Mouse (Mus musculus): ENCODE measurements around the gene Cdh22. TPM values are rescaled to one million over a fixed set of nuclear protein-coding genes. Genes with fewer than 3 reads are reported as not detected.

Cdh22 gene
- polyA plus RNA-seq, 1 experiment from 2014 or later, result 0.90 TPM

- Histone ChIP-seq H3K4me1 (replicated peaks) (peaks cover 4% of the 10 kb centered on the region; the same call in 1 of the 2 replicates), H3K9me3 (no peaks in the 10 kb centered on the region), H3K36me3 (no peaks in the 10 kb centered on the region), H3K27ac (no peak overlapping the region), H3K4me2 (no peak overlapping the region), H3K9ac (replicated peaks) (no peak overlapping the region), H3K27me3 (peaks cover 99% of the 10 kb centered on the region), H3K4me3 (replicated peaks) (no peak overlapping the region)
- ATAC-seq (ENCODE audit: insufficient number of reproducible peaks, insufficient read depth, low FRiP score, low TSS enrichment, low read depth), result no peak
- 70% methylated on average over 16 of the region's 16 CpGs for WGBS
Measured at GRCm38 (mm10) chr2:165105513-165106079, 129.1 kb downstream of the Cdh22 start.

GRCm38 (mm10) chr2:165102920-165103319 is 131.7 kb downstream of the Cdh22 start:
- 70% methylated on average over 3 of the region's 3 CpGs for WGBS
- no peak for ATAC-seq (ENCODE audit: insufficient number of reproducible peaks, insufficient read depth, low FRiP score, low TSS enrichment, low read depth)
- peaks cover 98% of the 10 kb centered on the region for H3K27me3 ChIP-seq

DNA sequence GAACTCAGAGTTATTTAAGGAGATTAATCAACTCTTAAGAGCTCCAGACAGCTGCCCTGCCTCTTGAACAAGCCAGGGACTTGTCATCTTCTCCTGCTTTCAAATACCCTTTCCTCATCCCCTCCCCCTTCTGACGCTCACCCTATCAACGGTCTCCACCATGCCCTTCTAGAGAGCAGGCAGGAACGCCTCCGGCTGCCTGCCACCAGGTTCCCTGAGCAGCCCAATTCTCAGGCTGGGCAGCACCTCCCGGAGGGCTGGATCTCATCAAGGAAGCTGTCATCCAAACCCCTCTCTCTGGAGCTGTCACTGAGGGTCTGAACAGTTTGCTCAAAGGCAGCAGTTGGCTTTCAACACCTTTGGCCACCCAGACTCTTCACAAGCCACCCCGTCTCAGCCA is 133.9 kb downstream of the Cdh22 start:
- 3% methylated on average over 6 of the region's 6 CpGs for WGBS
- H3K27me3 ChIP-seq, result peaks cover 98% of the 10 kb centered on the region

More at GRCm38 (mm10) chr2:165102920-165103319, 131.7 kb downstream of the Cdh22 start:
- no peaks in the 10 kb centered on the region for H3K36me3 ChIP-seq
- H3K4me1 ChIP-seq (replicated peaks), result peaks cover 4% of the 10 kb centered on the region; the same call in 1 of the 2 replicates
- no peak overlapping the region for H3K4me2 ChIP-seq
- no peak overlapping the region for H3K4me3 ChIP-seq (replicated peaks)
- no peak overlapping the region for H3K9ac ChIP-seq (replicated peaks)
- no peak overlapping the region for H3K27ac ChIP-seq
- no peaks in the 10 kb centered on the region for H3K9me3 ChIP-seq

GRCm38 (mm10) chr2:165098861-165099260 is 135.8 kb downstream of the Cdh22 start:
- Histone ChIP-seq H3K4me3 (replicated peaks) (no peak overlapping the region), H3K27me3 (peaks cover 93% of the 10 kb centered on the region), H3K27ac (no peak overlapping the region), H3K9ac (replicated peaks) (no peak overlapping the region), H3K4me2 (no peak overlapping the region), H3K4me1 (replicated peaks) (peaks cover 35% of the 10 kb centered on the region), H3K36me3 (no peaks in the 10 kb centered on the region), H3K9me3 (no peaks in the 10 kb centered on the region)
- ATAC-seq (ENCODE audit: insufficient number of reproducible peaks, insufficient read depth, low FRiP score, low TSS enrichment, low read depth), result no peak
- 84% methylated on average over 3 of the region's 3 CpGs for WGBS

More for the DNA sequence above, 133.9 kb downstream of the Cdh22 start:
- no peak overlapping the region for H3K4me3 ChIP-seq (replicated peaks)
- H3K4me1 ChIP-seq (replicated peaks), result peaks cover 24% of the 10 kb centered on the region
- H3K9me3 ChIP-seq, result no peaks in the 10 kb centered on the region
- ATAC-seq (ENCODE audit: insufficient number of reproducible peaks, insufficient read depth, low FRiP score, low TSS enrichment, low read depth), result no peak
- H3K9ac ChIP-seq (replicated peaks), result no peak overlapping the region
- H3K27ac ChIP-seq, result no peak overlapping the region
- no peak overlapping the region for H3K4me2 ChIP-seq
- no peaks in the 10 kb centered on the region for H3K36me3 ChIP-seq

DNA sequence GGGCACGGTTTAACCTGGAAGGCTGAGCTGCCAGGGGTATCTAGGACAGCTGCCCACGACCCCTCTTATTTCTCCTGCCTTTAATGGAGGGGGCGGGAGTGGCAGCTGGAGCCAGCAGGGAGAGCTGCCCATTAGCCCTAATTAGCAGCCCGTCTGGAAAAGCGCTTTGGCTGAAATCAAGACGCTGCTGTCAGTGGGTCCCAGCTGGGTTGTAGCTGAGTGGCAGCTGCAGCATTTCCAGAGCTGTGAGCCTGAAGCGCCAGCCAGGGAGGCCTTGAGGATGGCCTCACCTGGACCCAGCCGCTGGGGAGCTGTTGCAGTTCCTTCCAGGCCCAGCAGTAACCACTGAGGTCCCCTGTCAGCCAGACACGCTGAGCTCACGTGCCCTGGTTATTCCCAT is 138.3 kb downstream of the Cdh22 start:
- Histone ChIP-seq H3K36me3 (no peaks in the 10 kb centered on the region), H3K27ac (no peak overlapping the region), H3K4me3 (replicated peaks) (no peak overlapping the region), H3K4me1 (replicated peaks) (peaks cover 35% of the 10 kb centered on the region), H3K27me3 (peaks cover 80% of the 10 kb centered on the region), H3K9ac (replicated peaks) (no peak overlapping the region), H3K4me2 (no peak overlapping the region), H3K9me3 (no peaks in the 10 kb centered on the region)
- ATAC-seq (ENCODE audit: insufficient number of reproducible peaks, insufficient read depth, low FRiP score, low TSS enrichment, low read depth), result no peak
- 12% methylated on average over 10 of the region's 10 CpGs for WGBS

- peaks cover 28% of the 10 kb centered on the region for H3K4me1 ChIP-seq (replicated peaks)
- WGBS, result 38% methylated on average over 7 of the region's 7 CpGs
- no peak overlapping the region for H3K9ac ChIP-seq (replicated peaks)
- no peak for ATAC-seq (ENCODE audit: insufficient number of reproducible peaks, insufficient read depth, low FRiP score, low TSS enrichment, low read depth)
- H3K4me2 ChIP-seq, result no peak overlapping the region
- no peaks in the 10 kb centered on the region for H3K36me3 ChIP-seq
- no peaks in the 10 kb centered on the region for H3K9me3 ChIP-seq
- no peak overlapping the region for H3K27ac ChIP-seq
- no peak overlapping the region for H3K4me3 ChIP-seq (replicated peaks)
- H3K27me3 ChIP-seq, result peaks cover 56% of the 10 kb centered on the region
Measured at GRCm38 (mm10) chr2:165092393-165092792, 142.3 kb downstream of the Cdh22 start.

GRCm38 (mm10) chr2:165091433-165091965 is 143.2 kb downstream of the Cdh22 start:
- no peaks in the 10 kb centered on the region for H3K36me3 ChIP-seq
- H3K9ac ChIP-seq (replicated peaks), result no peak overlapping the region
- H3K4me2 ChIP-seq, result no peak overlapping the region
- WGBS, result 80% methylated on average over 8 of the region's 8 CpGs
- ATAC-seq (ENCODE audit: insufficient number of reproducible peaks, insufficient read depth, low FRiP score, low TSS enrichment, low read depth), result no peak
- no peaks in the 10 kb centered on the region for H3K9me3 ChIP-seq
- H3K4me1 ChIP-seq (replicated peaks), result peaks cover 19% of the 10 kb centered on the region
- H3K27ac ChIP-seq, result no peak overlapping the region
- H3K4me3 ChIP-seq (replicated peaks), result no peak overlapping the region
- peaks cover 48% of the 10 kb centered on the region for H3K27me3 ChIP-seq

DNA sequence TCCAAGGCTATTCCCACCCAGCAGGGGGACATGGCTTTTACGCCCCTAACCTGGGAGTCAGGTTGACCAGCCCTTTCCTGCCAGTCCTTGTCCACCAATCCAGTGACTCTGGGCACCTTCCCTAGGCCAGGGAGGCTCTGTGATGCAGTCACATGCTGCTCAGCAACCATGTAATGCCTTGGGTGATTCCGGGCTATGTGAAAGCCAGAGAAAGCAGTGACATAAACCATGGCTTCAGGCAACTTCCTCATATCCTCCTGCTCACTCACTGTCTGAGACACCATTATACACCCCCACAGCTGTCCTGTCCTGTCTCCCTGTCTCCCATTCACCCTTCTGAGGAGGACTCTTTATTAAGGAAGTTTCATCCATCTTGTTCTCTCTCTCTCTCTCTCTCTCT is 144.0 kb downstream of the Cdh22 start, which contains the start of gene 1700025C18Rik:
TSS of gene 1700025C18Rik (minus strand) at position 101 of the 400 bp plus-strand sequence.
- Histone ChIP-seq H3K4me3 (replicated peaks) (no peak within 1 kb of the TSS), H3K9ac (replicated peaks) (no peak within 1 kb of the TSS), H3K4me1 (replicated peaks) (peaks cover 10% of the 10 kb centered on the region), H3K27me3 (peaks cover 39% of the 10 kb centered on the region), H3K9me3 (no peaks in the 10 kb centered on the region), H3K4me2 (no peak within 1 kb of the TSS), H3K27ac (no peak within 1 kb of the TSS), H3K36me3 (no peaks in the 10 kb centered on the region)
- 72% methylated on average over 2 of the region's 2 CpGs for WGBS
- no peak for ATAC-seq (ENCODE audit: insufficient number of reproducible peaks, insufficient read depth, low FRiP score, low TSS enrichment, low read depth)

DNA sequence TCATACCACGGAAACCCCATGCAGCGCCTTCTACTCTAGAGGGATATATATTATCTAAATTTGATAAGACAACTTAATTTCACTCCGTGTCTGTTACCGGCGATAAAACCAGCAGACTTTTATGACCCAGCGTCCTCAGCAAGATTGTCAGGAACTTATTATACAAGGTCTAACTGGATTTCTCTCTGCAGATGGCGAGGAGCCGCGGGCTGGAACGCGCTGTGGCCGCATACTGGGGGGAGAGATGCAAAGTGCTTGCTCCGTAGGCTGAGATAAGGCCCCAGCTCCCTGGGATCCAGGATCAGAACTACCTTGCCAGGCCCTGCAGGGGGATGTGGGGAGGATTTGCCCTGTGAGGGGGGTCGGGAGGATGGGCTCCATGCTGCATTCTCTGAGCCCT is 145.2 kb downstream of the Cdh22 start:
- Histone ChIP-seq H3K36me3 (no peaks in the 10 kb centered on the region), H3K4me2 (no peak overlapping the region), H3K9ac (replicated peaks) (no peak overlapping the region), H3K4me3 (replicated peaks) (no peak overlapping the region), H3K4me1 (replicated peaks) (peaks cover 4% of the 10 kb centered on the region), H3K27me3 (peaks cover 33% of the 10 kb centered on the region), H3K27ac (no peak overlapping the region), H3K9me3 (no peaks in the 10 kb centered on the region)
- 24% methylated on average over 14 of the region's 14 CpGs for WGBS
- no peak for ATAC-seq (ENCODE audit: insufficient number of reproducible peaks, insufficient read depth, low FRiP score, low TSS enrichment, low read depth)

DNA sequence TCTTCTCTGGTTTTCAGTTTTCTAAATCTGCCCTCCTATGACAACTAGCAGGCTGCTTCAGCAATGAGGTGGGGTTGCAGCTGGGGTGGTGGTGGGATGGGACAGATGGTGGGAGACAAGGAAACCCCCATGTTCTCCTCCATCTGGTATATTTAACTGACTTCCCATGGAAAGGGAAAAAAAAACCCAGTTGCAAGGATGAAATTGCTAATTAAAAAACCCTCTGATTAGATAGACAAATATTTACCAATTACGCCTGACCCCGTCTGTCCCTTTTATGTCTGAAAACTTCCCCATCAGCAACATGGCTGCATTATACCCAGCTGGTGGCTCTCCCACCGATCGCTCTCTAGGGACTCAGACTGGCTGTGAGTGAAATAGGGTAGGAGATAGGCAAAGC is 148.0 kb downstream of the Cdh22 start:
- Histone ChIP-seq H3K36me3 (no peaks in the 10 kb centered on the region), H3K4me2 (no peak overlapping the region), H3K4me3 (replicated peaks) (no peak overlapping the region), H3K9ac (replicated peaks) (no peak overlapping the region), H3K9me3 (no peaks in the 10 kb centered on the region), H3K27ac (no peak overlapping the region), H3K4me1 (replicated peaks) (no peaks in the 10 kb centered on the region), H3K27me3 (peaks cover 23% of the 10 kb centered on the region)
- ATAC-seq (ENCODE audit: insufficient number of reproducible peaks, insufficient read depth, low FRiP score, low TSS enrichment, low read depth), result no peak
- WGBS, result 76% methylated on average over 4 of the region's 4 CpGs

GRCm38 (mm10) chr2:165081257-165081656 is 153.4 kb downstream of the Cdh22 start:
- Histone ChIP-seq H3K9ac (replicated peaks) (no peak overlapping the region), H3K36me3 (no peaks in the 10 kb centered on the region), H3K4me3 (replicated peaks) (no peak overlapping the region), H3K4me1 (replicated peaks) (peaks cover 9% of the 10 kb centered on the region), H3K27me3 (peaks cover 58% of the 10 kb centered on the region), H3K9me3 (no peaks in the 10 kb centered on the region), H3K27ac (no peak overlapping the region), H3K4me2 (no peak overlapping the region)
- no peak for ATAC-seq (ENCODE audit: insufficient number of reproducible peaks, insufficient read depth, low FRiP score, low TSS enrichment, low read depth)
- 25% methylated on average over 7 of the region's 7 CpGs for WGBS

GRCm38 (mm10) chr2:165080657-165081056 is 154.0 kb downstream of the Cdh22 start:
- Histone ChIP-seq H3K4me2 (no peak overlapping the region), H3K4me3 (replicated peaks) (no peak overlapping the region), H3K27me3 (peaks cover 64% of the 10 kb centered on the region), H3K4me1 (replicated peaks) (peaks cover 15% of the 10 kb centered on the region), H3K36me3 (no peaks in the 10 kb centered on the region), H3K9ac (replicated peaks) (no peak overlapping the region), H3K27ac (no peak overlapping the region), H3K9me3 (no peaks in the 10 kb centered on the region)
- no peak for ATAC-seq (ENCODE audit: insufficient number of reproducible peaks, insufficient read depth, low FRiP score, low TSS enrichment, low read depth)
- WGBS, result 22% methylated on average over 9 of the region's 9 CpGs

All from limb, embryonic 12.5 days (tissue).